Mouse (Mus musculus): ENCODE results near the gene Galnt16. TPM values are rescaled to one million over a fixed set of nuclear protein-coding genes. Genes with fewer than 3 reads are reported as not detected.

Galnt16 gene
- total RNA-seq, 2 experiments from 2014 or later, result 163 to 165 TPM

- DNase-seq, result no peak
Measured at GRCm38 (mm10) chr12:80531585-80531984, 13.5 kb downstream of the Galnt16 start.

DNA sequence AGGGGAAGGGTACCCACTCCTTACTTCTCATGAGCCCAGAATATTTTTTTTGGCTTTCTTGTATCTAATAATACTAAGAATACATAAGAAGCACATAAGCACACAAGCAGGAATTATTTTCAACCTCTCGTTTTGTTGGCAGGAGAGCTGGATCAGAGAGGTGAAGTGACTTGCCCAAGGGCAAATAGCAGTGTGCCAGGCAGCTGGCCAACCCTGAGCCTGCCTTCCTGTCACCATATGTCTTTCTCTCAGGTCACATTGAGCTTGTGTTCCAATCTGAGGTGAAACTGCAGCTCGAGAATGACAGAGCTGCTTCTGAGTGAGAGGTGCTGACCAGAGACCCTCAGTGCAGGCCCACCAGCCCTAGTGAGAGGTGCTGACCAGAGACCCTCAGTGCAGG is 15.8 kb downstream of the Galnt16 start:
- no peak for DNase-seq

- DNase-seq, result no peak
Measured at GRCm38 (mm10) chr12:80537313-80537712, 19.2 kb downstream of the Galnt16 start.

- no peak for DNase-seq
Measured at GRCm38 (mm10) chr12:80538311-80538710, 20.2 kb downstream of the Galnt16 start.

DNA sequence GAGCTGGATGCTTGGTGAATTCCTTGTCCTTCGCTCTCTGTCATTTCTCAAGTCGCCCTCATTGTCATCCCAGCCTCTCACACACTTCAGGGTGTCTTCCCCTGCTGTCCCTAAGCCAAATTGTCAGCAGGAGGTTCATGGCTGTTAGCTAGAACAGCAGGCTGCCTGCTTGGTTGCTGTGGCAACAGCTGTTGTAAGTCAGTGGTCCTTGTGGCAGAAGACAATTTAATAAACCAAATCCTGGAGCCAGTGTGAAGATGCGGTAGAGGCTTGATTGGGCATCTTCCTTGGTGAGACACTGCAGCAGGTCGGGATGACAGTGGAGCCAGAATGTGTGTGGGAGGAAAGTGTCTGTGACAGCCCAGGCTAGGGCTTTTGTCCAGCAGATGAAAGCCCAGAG is 27.2 kb downstream of the Galnt16 start:
- DNase-seq, result no peak

DNA sequence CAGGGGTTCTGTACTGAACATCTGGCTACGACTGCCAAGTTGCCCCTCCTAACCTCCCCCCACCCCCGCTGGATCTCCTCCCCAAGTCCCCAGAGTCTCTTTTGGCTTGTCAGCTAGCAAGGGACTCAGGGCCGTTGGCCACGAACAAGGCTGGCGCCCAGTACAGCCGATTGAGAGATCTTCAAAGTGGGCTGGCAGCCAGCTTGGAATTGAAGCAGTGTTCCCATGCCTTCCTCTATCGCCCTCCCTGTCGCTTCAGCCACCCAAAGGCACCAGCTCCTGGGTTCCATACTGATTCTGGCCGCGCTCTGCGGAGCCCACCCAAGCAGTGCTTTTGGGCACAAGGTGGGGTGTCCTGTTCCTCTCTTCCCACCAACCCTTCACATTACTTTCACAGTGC is 31.6 kb downstream of the Galnt16 start:
- DNase-seq, result peak in 1 of 2 experiments; percentile 47

- DNase-seq, result no peak
Measured at GRCm38 (mm10) chr12:80553157-80553556, 35.1 kb downstream of the Galnt16 start.

DNA sequence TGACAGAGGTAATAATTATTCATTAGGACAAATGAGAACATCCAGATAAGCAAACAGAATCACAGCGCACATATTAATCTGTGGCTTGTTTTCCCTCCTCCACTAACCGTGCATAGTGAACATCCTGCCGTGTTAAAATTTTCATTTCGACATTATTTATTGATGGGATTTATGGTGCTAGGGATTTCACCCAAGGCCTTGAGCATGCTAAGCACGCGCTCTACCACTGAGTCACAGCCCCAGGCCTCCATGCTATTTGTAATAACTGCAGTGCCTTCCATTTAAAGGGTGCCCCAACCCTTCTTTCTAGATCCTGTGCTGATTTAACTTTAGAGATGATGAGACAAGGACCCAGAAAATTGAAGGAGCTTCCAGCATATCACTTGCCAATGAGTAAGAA is 36.2 kb downstream of the Galnt16 start:
- no peak for DNase-seq

DNA sequence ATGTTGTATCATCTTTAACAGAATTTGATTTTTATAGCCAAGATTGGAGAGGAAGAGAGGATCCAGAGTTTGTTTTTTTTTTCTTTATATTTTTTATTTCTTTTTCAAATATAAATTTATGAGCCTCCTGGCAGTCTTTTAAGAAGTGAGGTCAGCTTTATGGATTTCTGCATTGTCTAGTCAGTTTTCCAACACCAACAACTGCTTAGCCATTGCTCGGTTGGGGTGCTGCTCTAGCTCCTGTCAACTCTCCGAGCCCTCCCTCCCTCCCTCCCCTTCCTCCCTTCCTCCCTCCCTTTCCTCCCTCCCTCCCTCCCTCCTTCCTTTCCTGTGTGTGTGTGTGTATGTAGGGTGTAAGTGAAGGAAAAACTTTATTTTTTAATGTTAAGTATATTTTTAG is 43.8 kb downstream of the Galnt16 start:
- DNase-seq, result no peak

DNA sequence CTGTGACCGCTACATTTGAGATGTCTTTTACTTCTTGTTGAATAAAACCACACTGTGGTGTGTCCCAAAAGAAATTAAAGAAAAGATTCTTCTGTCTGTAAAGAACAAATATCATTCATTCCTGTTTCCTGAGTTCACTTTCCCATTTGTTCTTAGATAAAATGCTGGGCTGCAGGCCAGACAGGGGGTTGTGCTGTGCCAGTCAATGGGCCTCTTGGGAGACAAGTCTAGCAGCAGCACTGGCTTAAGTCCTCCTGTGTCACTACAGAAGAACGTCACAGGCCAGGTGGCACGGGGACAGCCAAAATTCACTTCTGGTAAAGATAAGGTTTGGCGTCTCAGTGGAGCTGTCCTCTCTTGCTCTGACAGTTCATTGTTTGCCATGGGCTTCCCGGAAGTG is 44.7 kb downstream of the Galnt16 start:
- DNase-seq, result no peak

GRCm38 (mm10) chr12:80564990-80565389 is 46.9 kb downstream of the Galnt16 start:
- DNase-seq, result no peak

DNA sequence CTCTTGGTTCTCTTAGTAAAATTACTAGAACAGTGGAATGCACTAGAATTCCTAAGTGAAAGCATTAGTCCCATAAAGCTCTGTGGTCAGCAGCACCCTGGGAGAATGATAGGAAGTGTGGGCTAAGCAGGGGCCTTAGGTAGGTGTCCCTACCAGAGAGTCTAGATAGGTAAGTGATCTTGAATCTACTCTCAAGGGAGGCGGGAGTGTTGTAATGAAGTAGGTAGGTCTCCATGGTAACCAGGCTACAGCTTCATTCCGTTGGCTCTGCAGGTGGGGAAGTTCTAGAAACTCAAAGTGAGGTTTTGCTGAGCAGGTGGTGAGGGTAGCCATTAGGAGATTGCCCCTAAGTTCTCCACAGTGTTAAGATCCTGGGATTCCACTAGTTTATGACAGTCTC is 47.7 kb downstream of the Galnt16 start:
- DNase-seq, result no peak

DNA sequence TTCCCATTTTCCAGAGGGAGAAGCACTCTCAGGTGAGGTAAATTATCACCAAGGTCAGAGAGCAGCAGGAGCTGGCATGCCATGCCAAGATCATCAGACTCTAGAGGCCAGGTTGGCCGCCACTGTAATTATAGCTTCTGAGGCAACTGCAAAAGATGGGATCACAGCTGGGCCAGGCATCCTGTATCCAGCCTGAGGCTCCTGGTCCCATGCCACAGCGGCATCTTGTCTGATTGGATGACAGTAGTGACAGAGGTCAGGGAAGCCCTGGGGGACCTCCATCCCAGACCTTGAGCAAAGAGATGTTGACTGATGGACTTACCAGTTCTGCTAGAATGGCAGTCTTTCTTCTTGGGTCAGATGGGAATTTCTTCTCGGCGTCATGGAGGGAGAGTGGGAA is 48.4 kb downstream of the Galnt16 start:
- no peak for DNase-seq

DNA sequence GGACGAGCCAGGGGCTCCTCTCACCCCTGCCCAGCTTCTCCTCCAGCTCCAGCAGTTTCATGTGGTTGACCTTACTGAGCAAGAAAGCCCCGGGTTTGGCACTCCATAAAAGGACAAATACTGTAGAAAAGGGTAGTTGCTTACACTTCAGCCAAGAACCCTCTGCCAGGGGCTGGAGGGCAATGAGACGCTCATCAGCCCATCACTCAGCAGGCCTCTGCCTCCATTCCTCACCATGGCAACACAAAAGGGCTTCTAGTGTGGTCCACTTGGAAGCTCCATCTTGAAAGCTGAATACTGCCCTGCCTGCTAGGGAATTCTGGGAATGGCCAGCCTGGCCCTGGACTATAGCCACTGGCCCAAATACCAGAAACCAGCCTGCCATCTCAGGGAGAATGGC is 49.3 kb downstream of the Galnt16 start:
- DNase-seq, result peak; percentile 48 to 67

DNA sequence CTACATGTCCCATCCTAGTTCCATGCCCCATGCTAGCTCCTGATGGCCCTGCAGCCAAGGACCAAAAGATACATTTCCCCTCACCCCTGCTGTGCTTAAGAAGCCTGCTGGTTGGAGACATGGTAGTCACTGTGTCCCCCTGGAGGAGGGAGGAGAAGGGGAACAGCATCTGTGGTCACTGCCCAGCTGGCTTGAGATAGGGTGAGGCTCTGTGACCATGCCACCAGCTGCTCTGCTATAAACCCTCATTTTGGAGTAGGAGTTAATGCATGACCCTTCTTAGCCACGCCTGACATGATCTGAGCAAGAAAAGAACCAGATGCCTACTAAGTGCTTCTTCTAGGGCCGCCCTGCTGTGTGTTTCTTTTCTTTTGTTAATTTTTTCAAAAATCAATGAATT is 51.5 kb downstream of the Galnt16 start:
- no peak for DNase-seq

GRCm38 (mm10) chr12:80574318-80574717 is 56.2 kb downstream of the Galnt16 start:
- no peak for DNase-seq

GRCm38 (mm10) chr12:80574825-80575371 is 56.8 kb downstream of the Galnt16 start:
- peak; percentile 41 to 47 for DNase-seq

DNA sequence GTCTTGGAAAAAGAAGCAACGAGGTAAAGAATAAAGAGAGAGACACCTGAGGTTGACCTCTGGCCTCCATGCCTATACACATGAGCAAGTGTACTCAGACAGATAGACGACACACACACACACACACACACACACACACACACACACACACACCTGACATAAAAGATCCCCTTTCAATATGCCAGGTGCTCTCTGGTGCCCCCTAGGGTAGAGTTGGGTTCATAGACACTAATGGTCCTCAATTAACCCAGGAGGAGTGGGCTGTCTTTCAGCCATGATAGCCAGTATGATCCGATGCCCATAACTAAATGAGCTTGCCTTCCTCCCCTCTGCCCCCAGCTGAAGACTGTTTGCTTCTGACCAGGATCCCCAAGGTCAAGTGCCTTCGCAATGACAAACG is 59.0 kb downstream of the Galnt16 start:
- no peak for DNase-seq

GRCm38 (mm10) chr12:80581357-80581756 is 63.3 kb downstream of the Galnt16 start:
- DNase-seq, result no peak

DNA sequence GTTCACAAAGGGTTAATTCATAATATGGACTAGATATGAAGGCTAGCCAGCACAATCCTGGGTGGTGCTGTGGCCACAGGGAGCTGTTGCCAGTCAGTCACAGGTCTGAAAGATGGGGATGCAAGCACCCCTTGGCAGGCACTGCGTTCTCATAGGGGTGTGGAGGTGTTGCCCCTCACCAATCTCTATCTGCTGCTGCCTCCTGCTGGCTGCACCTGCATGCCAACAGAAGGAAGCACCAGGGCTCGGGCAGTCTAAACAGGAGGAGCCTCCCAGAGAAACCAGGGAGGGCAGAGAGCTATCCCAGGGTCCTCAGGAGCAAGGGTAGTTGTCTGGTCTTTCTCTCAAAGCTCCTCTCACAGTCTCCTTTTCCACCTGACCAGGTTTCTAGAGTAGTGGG is 66.9 kb downstream of the Galnt16 start:
- DNase-seq, result no peak

GRCm38 (mm10) chr12:80594141-80594540 is 76.1 kb downstream of the Galnt16 start:
- no peak for DNase-seq

DNA sequence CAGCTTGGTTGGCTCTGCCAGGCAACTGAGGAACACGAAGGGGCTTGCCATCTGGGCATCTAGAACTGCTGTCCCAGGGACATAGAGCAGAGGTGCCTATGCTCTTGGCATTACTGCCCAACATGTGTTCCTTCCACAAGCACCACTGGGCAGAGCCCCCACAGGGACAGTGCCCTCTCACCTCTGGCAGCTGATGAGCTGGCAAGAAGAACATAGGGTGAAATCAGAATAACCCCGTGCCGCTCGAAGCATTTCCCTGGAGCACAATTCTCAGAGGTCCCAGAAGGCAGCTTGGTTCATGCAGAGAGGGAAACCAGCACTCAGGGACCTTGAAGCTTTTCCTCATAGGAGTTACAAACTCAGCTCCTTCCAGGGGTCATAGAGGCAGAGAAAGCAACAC is 76.7 kb downstream of the Galnt16 start:
- no peak for DNase-seq

- DNase-seq, result no peak
Measured at GRCm38 (mm10) chr12:80595566-80595965, 77.5 kb downstream of the Galnt16 start.

GRCm38 (mm10) chr12:80595968-80596367 is 77.9 kb downstream of the Galnt16 start:
- DNase-seq, result no peak

DNA sequence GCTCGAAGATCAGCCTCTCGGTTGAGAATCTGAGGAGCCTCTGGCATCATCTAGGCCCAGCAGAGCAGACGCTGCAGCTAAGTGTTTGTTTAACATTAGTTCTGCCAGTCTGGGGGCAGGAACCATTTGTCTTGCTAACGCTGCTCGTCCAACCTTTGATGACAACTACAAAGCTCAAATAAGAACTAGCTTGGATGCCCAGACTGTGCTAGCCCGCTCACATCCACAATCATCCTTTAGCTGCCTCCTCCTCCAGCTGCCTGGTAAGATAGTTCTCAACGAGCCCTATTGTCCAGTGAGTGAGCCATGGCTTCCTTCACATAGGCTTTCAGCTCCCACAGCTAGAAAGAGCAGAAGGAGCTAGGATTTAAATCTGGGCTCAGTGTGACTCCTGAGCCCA is 80.2 kb downstream of the Galnt16 start:
- DNase-seq, result no peak

All from layer of hippocampus, postnatal 36 days (tissue).